Mouse (Mus musculus) liver, adult 2 months (tissue): ENCODE results near the gene Chst8.

Experiments used
- CTCF ChIP-seq: fragments of 200-500 bp; IDR thresholded peaks from 2 replicates; pipeline ENCODE4 v1.5.1; 2011; ENCODE audit warnings: low read depth, low read length, control low read depth
- POLR2A ChIP-seq: fragments of 200-500 bp; IDR thresholded peaks from 2 replicates; pipeline ENCODE4 v1.6.1; 2011; ENCODE audit warnings: low read length, control low read depth; ENCODE audit not compliant: insufficient read depth; ENCODE audit errors: extremely low read depth

DNA sequence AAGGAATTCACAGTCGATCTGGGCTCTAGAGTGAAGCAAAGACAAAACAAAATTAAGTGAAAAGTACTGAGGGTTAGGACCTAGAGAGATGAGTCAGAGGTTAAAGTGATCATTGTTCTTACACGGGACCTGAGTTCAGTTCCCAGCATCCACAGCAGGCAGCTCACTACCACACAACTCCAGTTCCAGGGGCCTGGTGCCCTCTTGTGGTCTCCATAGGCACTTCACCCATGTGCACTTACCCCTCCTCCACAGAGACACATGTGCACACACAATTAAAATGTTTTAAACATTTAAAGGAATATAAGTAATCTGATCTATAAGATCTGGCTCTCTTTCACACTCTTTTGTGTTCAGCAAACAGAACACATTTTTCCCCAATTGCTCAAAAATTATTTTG, 31.3 kb downstream of the Chst8 start:
- no peak for TF ChIP-seq POLR2A
- TF ChIP-seq CTCF, result peak; percentile 18; the same call in 1 of the 2 replicates
